Comparison of ENCODE assay signal across 22 mouse cellular contexts in genomic region chr19:18666966-18667365, GRCm38 (mm10). TPM values are rescaled to one million over a fixed set of nuclear protein-coding genes. Genes with fewer than 3 reads are reported as not detected.
DNase-seq lines count a peak whose midpoint lies in the region; TF ChIP-seq lines count a peak whose summit lies in the region.
"Had no signal": no experiment of that assay in that cellular context is flagged by ENCODE, and none has a peak within 500 bp of the region (broad histone marks: within the 10 kb centered on the region; RNA-seq: fewer than 3 reads in every experiment).

No protein-coding gene starts in this region.

- intact Hi-C loops in left cerebral cortex, postnatal 4 days (cut with DNase I), result no loop called here
- intact Hi-C loops in left cerebral cortex, adult 2 months (cut with DNase I), result no loop called here

- peak; percentile 21 for DNase-seq in heart, adult 11 months
- DNase-seq in heart, postnatal 4 days, result no peak
- DNase-seq in left cerebral cortex, postnatal 4 days, result peak; percentile 28
- no peak for DNase-seq in left cerebral cortex, adult 2 months (ENCODE audit: extremely low spot score in 1 of 2, low spot score in 2 of 2)
- peak; percentile 57 for DNase-seq in Muller cell, postnatal 12 days (ENCODE audit: inconsistent ontology term)
- peak; percentile 79 for DNase-seq in retina, embryonic 14.5 days (ENCODE audit: low spot score)
- no peak for DNase-seq in adrenal gland, adult 8-10 months
- no peak for DNase-seq in ovary, postnatal 10 days (ENCODE audit: low spot score)
- DNase-seq: adrenal gland, postnatal 10 days; adrenal gland, postnatal 25 days; cerebellum, adult 11 months; cerebellum, adult 18-20 months; cerebellum, adult 8-10 months; cerebellum, adult 9-11 months; cerebellum, postnatal 14 days; cerebellum, postnatal 36 days; embryo, embryonic 11 days had no signal

- no peak overlapping the region for H3K27ac ChIP-seq in left cerebral cortex, adult 2 months
- H3K27ac ChIP-seq: embryonic facial prominence, embryonic 12.5 days; embryonic facial prominence, embryonic 15.5 days; forebrain, embryonic 10.5 days; forebrain, embryonic 12.5 days had no signal

- no peak overlapping the region for H3K4me3 ChIP-seq in left cerebral cortex, adult 2 months
- H3K4me3 ChIP-seq: embryonic facial prominence, embryonic 12.5 days; embryonic facial prominence, embryonic 15.5 days; erythroblast, embryonic 14.5 days; forebrain, embryonic 10.5 days; forebrain, embryonic 12.5 days had no signal

- no peak for TF ChIP-seq CTCF in left cerebral cortex, adult 2 months (IDR thresholded peaks at IDR 0.05)

RNA-seq across cellular contexts. Expression of gene Carnmt1, which starts 3.6 kb away (rescaled TPM):
- 10 to 100 TPM; 19.0 to 21.6 TPM for total RNA-seq in heart, postnatal 4 days (2021)
- 10 to 100 TPM; 10.4 to 13.0 TPM for total RNA-seq in left cerebral cortex, postnatal 4 days (2021)
- total RNA-seq in left cerebral cortex, adult 2 months (2021), result 10 to 100 TPM; 12.6 to 12.9 TPM
- 10 to 100 TPM; 19.0 to 23.3 (median 22.1) TPM for total RNA-seq in adrenal gland, adult 8-10 months (2022)

RNA-seq across cellular contexts. Expression of gene Nmrk1, which starts 35.2 kb away (rescaled TPM):
- total RNA-seq in heart, postnatal 4 days (2021), result 1 to 10 TPM; 3.3 to 4.1 TPM
- 1 to 10 TPM; 3.2 to 5.1 TPM for total RNA-seq in left cerebral cortex, postnatal 4 days (2021)
- total RNA-seq in left cerebral cortex, adult 2 months (2021), result 1 to 10 TPM; 4.9 to 5.4 TPM
- 10 to 100 TPM in 3 of 4 experiments, 1 to 10 TPM in 1; 9.3 to 32.3 (median 16.8) TPM for total RNA-seq in adrenal gland, adult 8-10 months (2022)

RNA-seq across cellular contexts. Expression of gene Ostf1, which starts 35.3 kb away (rescaled TPM):
- 10 to 100 TPM; 52.2 to 53.5 TPM for total RNA-seq in heart, postnatal 4 days (2021)
- total RNA-seq in left cerebral cortex, postnatal 4 days (2021), result 10 to 100 TPM; 19.3 to 21.1 TPM
- total RNA-seq in left cerebral cortex, adult 2 months (2021), result 10 to 100 TPM; 18.8 to 19.7 TPM
- 100 to 1,000 TPM; 100 to 119 (median 114) TPM for total RNA-seq in adrenal gland, adult 8-10 months (2022)

RNA-seq across cellular contexts. Expression of gene D030056L22Rik, which starts 46.0 kb away (rescaled TPM):
- total RNA-seq in heart, postnatal 4 days (2021), result 10 to 100 TPM; 14.4 to 15.7 TPM
- total RNA-seq in left cerebral cortex, postnatal 4 days (2021), result 10 to 100 TPM; 23.6 to 25.9 TPM
- 10 to 100 TPM; 20.7 to 25.2 TPM for total RNA-seq in left cerebral cortex, adult 2 months (2021)
- total RNA-seq in adrenal gland, adult 8-10 months (2022), result 10 to 100 TPM; 12.0 to 14.0 (median 13.0) TPM

Comparison
In these comparisons a context has a peak if more than half of its experiments do, and no peak if none do; other contexts are left out.
1. DNase-seq: peak in heart, adult 11 months (single experiment), left cerebral cortex, postnatal 4 days (single experiment), Muller cell, postnatal 12 days (single experiment) and retina, embryonic 14.5 days (single experiment); none in heart, postnatal 4 days (single experiment), left cerebral cortex, adult 2 months (0 of 2), adrenal gland, adult 8-10 months (single experiment) and ovary, postnatal 10 days (single experiment).